Mouse (Mus musculus) layer of hippocampus, postnatal 14 days (tissue): ENCODE measurements around the gene Pcca. TPM values are rescaled to one million over a fixed set of nuclear protein-coding genes. Genes with fewer than 3 reads are reported as not detected.
"Not testable (repeated sequence)": the region's sequence is repeated elsewhere in the genome, so short reads cannot be mapped to it uniquely, and the experiment has no call there.

Experiments
- DNase-seq, 2 experiments: peaks; one replicate each; pipeline ENCODE4 v3.0.0; 2021 to 2022; ENCODE audit warnings: low spot score in 2 of 2, mixed read lengths in 1 of 2
- total RNA-seq, 2 experiments: library from RNA; stranded (reverse); gene quantifications; 2 replicates each; pipeline ENCODE4 v1.2.3; 2021

The Pcca gene
- total RNA-seq, 2 experiments from 2014 or later = 38.1 to 43.4 TPM

GRCm38 (mm10) chr14:122557353-122557752 is 23.2 kb downstream of the Pcca start:
- DNase-seq = no peak

DNA sequence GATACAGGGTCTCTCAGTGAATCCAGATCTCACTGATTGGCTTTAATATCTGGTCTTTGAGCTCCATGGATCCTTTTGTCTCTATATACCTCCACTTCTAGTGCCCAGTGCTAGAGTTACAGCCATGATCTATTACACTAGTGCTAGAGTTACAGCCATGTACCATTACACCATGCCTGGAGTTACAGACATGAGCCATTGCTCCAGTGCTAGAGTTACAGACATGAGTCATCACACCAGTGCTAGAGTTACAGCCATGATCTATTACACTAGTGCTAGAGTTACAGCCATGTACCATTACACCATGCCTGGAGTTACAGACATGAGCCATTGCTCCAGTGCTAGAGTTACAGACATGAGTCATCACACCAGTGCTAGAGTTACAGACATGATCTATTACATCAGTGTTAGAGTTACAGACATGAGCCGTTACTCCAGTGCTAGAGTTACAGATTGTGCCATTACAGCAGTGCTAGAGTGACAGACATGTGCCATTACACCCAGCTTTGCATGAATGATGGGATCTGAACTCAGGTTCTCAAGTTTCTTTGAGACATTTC is 26.8 kb downstream of the Pcca start:
- not testable (repeated sequence) for DNase-seq

DNA sequence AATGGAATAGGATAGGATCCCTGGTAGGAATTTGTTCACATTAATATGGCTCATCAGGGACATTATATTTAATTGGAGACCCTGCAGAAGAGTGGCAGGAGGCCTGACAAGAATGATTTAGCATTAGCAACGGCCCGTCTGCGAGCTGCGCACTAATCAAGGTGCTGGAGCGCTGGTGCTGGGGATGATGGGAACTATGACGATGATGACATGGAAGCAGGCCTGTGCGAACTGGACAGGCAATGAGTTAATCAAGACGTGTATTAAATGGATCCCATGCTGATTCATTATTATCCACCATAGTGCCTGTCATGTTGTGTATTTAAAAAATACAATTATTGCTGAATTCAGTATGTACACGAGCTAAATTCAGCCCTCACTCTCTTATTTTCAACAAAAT is 36.7 kb downstream of the Pcca start:
- no peak for DNase-seq

GRCm38 (mm10) chr14:122574064-122574751 is 40.1 kb downstream of the Pcca start:
- no peak for DNase-seq

DNA sequence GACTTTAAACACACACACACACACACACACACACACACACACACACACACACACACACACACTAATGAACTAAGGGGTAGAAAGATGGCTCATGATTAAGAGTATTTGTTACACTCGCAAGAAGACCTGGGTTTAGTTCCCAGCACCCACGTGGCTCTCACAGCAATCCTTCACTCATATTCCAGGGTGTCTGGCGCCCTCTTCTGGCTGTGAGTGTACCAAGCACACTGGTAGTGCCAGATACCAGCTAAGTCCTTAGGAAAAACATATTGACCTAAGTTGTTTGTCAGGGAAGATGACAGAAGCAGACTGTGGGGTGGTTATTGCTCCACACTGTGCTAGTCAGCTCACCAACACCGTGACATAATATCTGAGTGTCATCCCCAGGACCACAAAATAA is 43.7 kb downstream of the Pcca start:
- no peak for DNase-seq

DNA sequence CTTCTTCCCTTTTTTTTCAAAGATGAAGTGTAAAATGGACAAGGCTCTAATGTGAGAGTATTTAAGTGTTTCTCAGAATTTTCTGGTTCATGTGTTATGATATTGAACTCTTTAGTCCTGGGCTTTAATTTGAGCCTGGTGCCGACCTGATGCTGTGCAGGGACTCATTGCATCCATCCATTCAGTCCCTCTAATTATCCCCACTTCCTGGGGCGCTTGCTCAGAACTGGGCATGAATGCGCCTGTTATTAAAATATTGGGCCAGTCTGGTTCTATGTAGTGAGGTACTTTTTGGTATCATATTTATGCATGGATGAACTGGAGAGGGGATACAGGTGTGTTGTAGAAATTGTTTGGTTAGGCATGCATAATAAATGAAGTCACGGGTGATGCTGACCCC is 47.9 kb downstream of the Pcca start:
- no peak for DNase-seq

DNA sequence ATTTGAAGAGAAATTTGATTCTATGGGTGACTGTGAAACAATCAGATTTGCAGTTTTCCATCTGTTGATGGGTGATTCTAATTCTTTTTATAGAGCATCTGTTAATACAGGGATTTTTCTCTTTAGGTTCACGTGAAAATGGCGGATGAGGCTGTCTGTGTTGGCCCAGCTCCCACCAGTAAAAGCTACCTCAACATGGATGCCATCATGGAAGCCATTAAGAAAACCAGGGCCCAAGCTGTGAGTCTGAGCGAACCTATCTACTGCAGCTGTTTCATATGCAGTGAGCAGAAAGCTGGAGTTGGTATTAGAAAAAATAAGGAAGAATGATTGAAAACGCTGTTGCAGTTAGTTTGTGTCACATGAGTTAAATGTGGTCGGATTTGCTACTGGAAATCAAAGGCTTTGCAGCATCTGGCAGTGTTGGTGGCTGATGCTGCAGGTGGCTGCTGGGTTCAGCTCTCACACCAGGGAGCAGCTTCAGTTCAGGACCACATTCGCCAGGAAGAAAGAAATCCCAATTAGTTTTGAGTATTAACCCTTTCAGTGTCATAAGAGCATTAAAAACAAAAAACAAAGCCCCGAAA is 48.5 kb downstream of the Pcca start:
- DNase-seq = no peak

- DNase-seq = not testable (repeated sequence)
Observed at GRCm38 (mm10) chr14:122584087-122584486, 50.0 kb downstream of the Pcca start.

- no peak for DNase-seq
Observed at GRCm38 (mm10) chr14:122586942-122587341, 52.8 kb downstream of the Pcca start.

DNA sequence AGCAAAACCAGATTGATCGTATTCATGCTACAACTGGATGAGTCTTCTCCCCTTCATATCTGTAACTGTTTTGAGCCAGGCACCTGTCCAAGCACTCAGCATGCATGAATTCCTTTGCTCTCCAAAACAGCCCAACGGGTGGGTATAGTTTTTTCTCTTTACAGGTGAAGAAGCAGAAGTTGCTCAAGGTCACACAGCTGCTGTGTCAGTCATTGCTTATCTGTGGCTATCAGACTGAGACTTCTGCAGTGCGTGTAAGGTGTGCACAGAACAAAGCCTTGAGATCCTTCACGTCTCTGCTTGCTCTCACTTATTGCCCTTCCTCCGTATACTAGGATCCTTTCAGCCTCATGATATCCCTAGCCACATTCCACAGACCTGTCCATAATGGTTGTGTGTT is 63.4 kb downstream of the Pcca start:
- DNase-seq = no peak

- DNase-seq = no peak
Observed at GRCm38 (mm10) chr14:122598802-122599201, 64.7 kb downstream of the Pcca start.

- no peak for DNase-seq
Observed at GRCm38 (mm10) chr14:122599839-122600238, 65.7 kb downstream of the Pcca start.

DNA sequence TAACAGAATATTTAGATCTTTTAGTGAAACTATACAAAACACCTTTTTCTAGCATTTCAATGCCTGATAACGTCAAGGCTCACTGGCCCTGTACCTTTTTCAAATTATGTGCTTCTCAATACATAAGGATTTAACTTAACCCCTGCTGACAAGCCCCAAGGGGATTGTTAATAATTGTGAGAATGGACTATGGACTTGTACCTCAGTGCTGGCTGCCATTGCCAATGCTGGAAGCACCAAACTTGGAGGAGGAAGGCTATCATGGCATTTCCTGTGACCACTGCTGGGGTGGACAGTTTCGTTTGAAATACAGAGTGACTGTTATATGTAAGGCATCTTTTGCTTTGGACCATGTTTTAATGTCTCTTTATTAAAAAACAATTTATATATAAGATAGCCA is 68.6 kb downstream of the Pcca start:
- no peak for DNase-seq

GRCm38 (mm10) chr14:122606499-122606898 is 72.4 kb downstream of the Pcca start:
- DNase-seq = no peak

DNA sequence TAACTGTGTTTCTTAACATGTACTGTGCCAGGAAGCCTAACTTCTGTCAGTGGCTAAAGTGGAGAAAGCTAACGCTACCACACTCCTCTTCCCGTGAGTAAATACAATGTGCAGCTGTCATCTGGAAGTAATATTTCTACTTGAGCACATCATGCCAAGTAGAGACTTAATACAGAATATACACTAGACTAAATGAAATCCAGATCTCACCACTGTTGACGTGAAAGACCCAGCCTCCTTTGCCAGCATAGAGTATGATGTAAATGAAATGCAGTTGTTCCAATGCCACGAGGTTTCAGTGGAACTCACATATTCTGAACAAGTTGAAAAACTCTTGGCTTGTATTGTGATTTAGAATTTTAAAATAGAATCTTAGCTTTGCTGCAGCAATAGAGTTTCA is 73.3 kb downstream of the Pcca start:
- no peak for DNase-seq

- no peak for DNase-seq
Observed at GRCm38 (mm10) chr14:122608323-122608722, 74.2 kb downstream of the Pcca start.

DNA sequence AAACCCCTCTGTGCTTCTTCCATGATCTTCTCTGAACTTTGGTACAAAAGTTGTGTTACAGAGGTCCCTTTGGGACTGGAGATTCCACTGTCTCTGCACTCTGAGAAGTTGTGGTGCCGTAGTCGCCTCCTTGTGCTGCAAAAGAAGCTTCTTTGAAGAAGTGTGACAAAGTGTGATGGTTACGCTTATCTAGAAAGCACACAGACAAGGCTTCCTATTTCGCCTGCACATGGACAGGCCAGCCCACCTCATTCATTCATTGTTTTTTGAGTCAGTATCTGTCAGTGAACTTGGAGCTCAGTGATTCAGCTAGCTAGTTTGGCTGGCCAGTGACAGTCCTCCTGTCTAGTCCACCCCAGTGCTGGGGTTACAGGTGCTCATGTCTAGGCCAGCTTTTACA is 76.9 kb downstream of the Pcca start:
- DNase-seq = no peak

- DNase-seq = no peak
Observed at GRCm38 (mm10) chr14:122612317-122612716, 78.2 kb downstream of the Pcca start.

GRCm38 (mm10) chr14:122617656-122618055 is 83.5 kb downstream of the Pcca start:
- DNase-seq = no peak

- DNase-seq = no peak
Observed at GRCm38 (mm10) chr14:122633416-122633815, 99.3 kb downstream of the Pcca start.

- DNase-seq = no peak
Observed at GRCm38 (mm10) chr14:122636601-122637000, 102.5 kb downstream of the Pcca start.

- peak in 1 of 2 experiments; percentile 10 for DNase-seq
Observed at GRCm38 (mm10) chr14:122637798-122638555, 103.9 kb downstream of the Pcca start.
